Mouse (Mus musculus): ENCODE measurements around the gene Slc28a3. TPM values are rescaled to one million over a fixed set of nuclear protein-coding genes. Genes with fewer than 3 reads are reported as not detected.

The Slc28a3 gene
- polyA plus RNA-seq, 1 experiment from 2014 or later = 0.25 TPM

GRCm38 (mm10) chr13:58629365-58630050 is 18.8 kb upstream of the Slc28a3 start:
- H3K4me1 ChIP-seq (ENCODE audit: control insufficient read depth, insufficient read depth, low read depth, low read length) = no peaks in the 10 kb centered on the region
- H3K9me3 ChIP-seq (ENCODE audit: control insufficient read depth, low read length) = no peaks in the 10 kb centered on the region
- no peak for ATAC-seq
- H3K4me2 ChIP-seq (ENCODE audit: low read length) = peak overlapping the region; percentile 13; the same call in 1 of the 2 replicates
- H3K27me3 ChIP-seq (replicated peaks; ENCODE audit: control insufficient read depth, insufficient read depth, low read length) = no peaks in the 10 kb centered on the region
- H3K9ac ChIP-seq (ENCODE audit: low read depth, low read length) = no peak overlapping the region
- no peak overlapping the region for H3K27ac ChIP-seq (ENCODE audit: low read depth, low read length)
- no peaks in the 10 kb centered on the region for H3K36me3 ChIP-seq (ENCODE audit: control insufficient read depth, insufficient read depth, low read length)
- WGBS = 26% methylated on average over 13 of the region's 13 CpGs
- no peak overlapping the region for H3K4me3 ChIP-seq (ENCODE audit: low read length)

GRCm38 (mm10) chr13:58622647-58623046 is 12.0 kb upstream of the Slc28a3 start:
- H3K4me1 ChIP-seq (ENCODE audit: control insufficient read depth, insufficient read depth, low read depth, low read length) = no peaks in the 10 kb centered on the region
- no peak overlapping the region for H3K27ac ChIP-seq (ENCODE audit: low read depth, low read length)
- H3K36me3 ChIP-seq (ENCODE audit: control insufficient read depth, insufficient read depth, low read length) = no peaks in the 10 kb centered on the region
- WGBS = 70% methylated on average over 8 of the region's 8 CpGs
- no peaks in the 10 kb centered on the region for H3K9me3 ChIP-seq (ENCODE audit: control insufficient read depth, low read length)
- H3K9ac ChIP-seq (ENCODE audit: low read depth, low read length) = no peak overlapping the region
- ATAC-seq = no peak
- H3K4me2 ChIP-seq (ENCODE audit: low read length) = no peak overlapping the region
- no peaks in the 10 kb centered on the region for H3K27me3 ChIP-seq (replicated peaks; ENCODE audit: control insufficient read depth, insufficient read depth, low read length)
- no peak overlapping the region for H3K4me3 ChIP-seq (ENCODE audit: low read length)

GRCm38 (mm10) chr13:58619301-58619700 is 8.6 kb upstream of the Slc28a3 start:
- Histone ChIP-seq H3K4me2 (ENCODE audit: low read length) (no peak overlapping the region), H3K4me1 (ENCODE audit: control insufficient read depth, insufficient read depth, low read depth, low read length) (no peaks in the 10 kb centered on the region), H3K27me3 (replicated peaks; ENCODE audit: control insufficient read depth, insufficient read depth, low read length) (no peaks in the 10 kb centered on the region), H3K4me3 (ENCODE audit: low read length) (no peak overlapping the region), H3K9me3 (ENCODE audit: control insufficient read depth, low read length) (no peaks in the 10 kb centered on the region), H3K27ac (ENCODE audit: low read depth, low read length) (no peak overlapping the region), H3K36me3 (ENCODE audit: control insufficient read depth, insufficient read depth, low read length) (no peaks in the 10 kb centered on the region), H3K9ac (ENCODE audit: low read depth, low read length) (no peak overlapping the region)
- WGBS = 74% methylated on average over 5 of the region's 5 CpGs
- no peak for ATAC-seq

GRCm38 (mm10) chr13:58610059-58610458 is 618 bp downstream of the Slc28a3 start:
- no peak overlapping the region for H3K4me2 ChIP-seq (ENCODE audit: low read length)
- H3K4me3 ChIP-seq (ENCODE audit: low read length) = no peak overlapping the region
- H3K36me3 ChIP-seq (ENCODE audit: control insufficient read depth, insufficient read depth, low read length) = no peaks in the 10 kb centered on the region
- no peak overlapping the region for H3K27ac ChIP-seq (ENCODE audit: low read depth, low read length)
- H3K4me1 ChIP-seq (ENCODE audit: control insufficient read depth, insufficient read depth, low read depth, low read length) = no peaks in the 10 kb centered on the region
- no peaks in the 10 kb centered on the region for H3K27me3 ChIP-seq (replicated peaks; ENCODE audit: control insufficient read depth, insufficient read depth, low read length)
- no peaks in the 10 kb centered on the region for H3K9me3 ChIP-seq (ENCODE audit: control insufficient read depth, low read length)
- 30% methylated on average over 7 of the region's 7 CpGs for WGBS
- ATAC-seq = no peak
- no peak overlapping the region for H3K9ac ChIP-seq (ENCODE audit: low read depth, low read length)

GRCm38 (mm10) chr13:58601201-58601855 is 9.3 kb downstream of the Slc28a3 start:
- WGBS = 60% methylated on average over 10 of the region's 10 CpGs
- Histone ChIP-seq H3K9ac (ENCODE audit: low read depth, low read length) (no peak overlapping the region), H3K4me3 (ENCODE audit: low read length) (no peak overlapping the region), H3K9me3 (ENCODE audit: control insufficient read depth, low read length) (no peaks in the 10 kb centered on the region), H3K4me2 (ENCODE audit: low read length) (no peak overlapping the region), H3K36me3 (ENCODE audit: control insufficient read depth, insufficient read depth, low read length) (no peaks in the 10 kb centered on the region), H3K27ac (ENCODE audit: low read depth, low read length) (no peak overlapping the region), H3K4me1 (ENCODE audit: control insufficient read depth, insufficient read depth, low read depth, low read length) (no peaks in the 10 kb centered on the region), H3K27me3 (replicated peaks; ENCODE audit: control insufficient read depth, insufficient read depth, low read length) (no peaks in the 10 kb centered on the region)
- ATAC-seq = peak; percentile 58; the same call in 1 of the 2 replicates

GRCm38 (mm10) chr13:58598578-58598977 is 12.1 kb downstream of the Slc28a3 start:
- Histone ChIP-seq H3K9ac (ENCODE audit: low read depth, low read length) (no peak overlapping the region), H3K4me2 (ENCODE audit: low read length) (no peak overlapping the region), H3K9me3 (ENCODE audit: control insufficient read depth, low read length) (no peaks in the 10 kb centered on the region), H3K36me3 (ENCODE audit: control insufficient read depth, insufficient read depth, low read length) (no peaks in the 10 kb centered on the region), H3K4me3 (ENCODE audit: low read length) (no peak overlapping the region), H3K4me1 (ENCODE audit: control insufficient read depth, insufficient read depth, low read depth, low read length) (no peaks in the 10 kb centered on the region), H3K27ac (ENCODE audit: low read depth, low read length) (no peak overlapping the region), H3K27me3 (replicated peaks; ENCODE audit: control insufficient read depth, insufficient read depth, low read length) (no peaks in the 10 kb centered on the region)
- 73% methylated on average over 4 of the region's 4 CpGs for WGBS
- ATAC-seq = no peak

GRCm38 (mm10) chr13:58593129-58593528 is 17.5 kb downstream of the Slc28a3 start:
- no peak overlapping the region for H3K27ac ChIP-seq (ENCODE audit: low read depth, low read length)
- no peak for ATAC-seq
- H3K9ac ChIP-seq (ENCODE audit: low read depth, low read length) = no peak overlapping the region
- H3K4me2 ChIP-seq (ENCODE audit: low read length) = no peak overlapping the region
- peaks cover 6% of the 10 kb centered on the region for H3K4me1 ChIP-seq (ENCODE audit: control insufficient read depth, insufficient read depth, low read depth, low read length)
- 34% methylated on average over 7 of the region's 7 CpGs for whole genome bisulfite sequencing
- no peaks in the 10 kb centered on the region for H3K27me3 ChIP-seq (replicated peaks; ENCODE audit: control insufficient read depth, insufficient read depth, low read length)
- H3K9me3 ChIP-seq (ENCODE audit: control insufficient read depth, low read length) = no peaks in the 10 kb centered on the region
- H3K36me3 ChIP-seq (ENCODE audit: control insufficient read depth, insufficient read depth, low read length) = no peaks in the 10 kb centered on the region
- H3K4me3 ChIP-seq (ENCODE audit: low read length) = no peak overlapping the region

- 84% methylated on average over 7 of the region's 7 CpGs for WGBS
Measured at GRCm38 (mm10) chr13:58591912-58592311, 18.8 kb downstream of the Slc28a3 start.

GRCm38 (mm10) chr13:58590630-58591029 is 20.0 kb downstream of the Slc28a3 start:
- WGBS = 39% methylated on average over 6 of the region's 6 CpGs
- 0 out of 2 replicates have a peak, but pooled peaks have one; percentile 37 for ATAC-seq
- H3K36me3 ChIP-seq (ENCODE audit: control insufficient read depth, insufficient read depth, low read length) = no peaks in the 10 kb centered on the region
- H3K27me3 ChIP-seq (replicated peaks; ENCODE audit: control insufficient read depth, insufficient read depth, low read length) = no peaks in the 10 kb centered on the region
- H3K27ac ChIP-seq (ENCODE audit: low read depth, low read length) = no peak overlapping the region
- H3K9me3 ChIP-seq (ENCODE audit: control insufficient read depth, low read length) = no peaks in the 10 kb centered on the region
- no peak overlapping the region for H3K4me3 ChIP-seq (ENCODE audit: low read length)
- no peak overlapping the region for H3K4me2 ChIP-seq (ENCODE audit: low read length)
- H3K9ac ChIP-seq (ENCODE audit: low read depth, low read length) = no peak overlapping the region
- peaks cover 6% of the 10 kb centered on the region for H3K4me1 ChIP-seq (ENCODE audit: control insufficient read depth, insufficient read depth, low read depth, low read length)

More at GRCm38 (mm10) chr13:58591912-58592311, 18.8 kb downstream of the Slc28a3 start:
- no peak overlapping the region for H3K27ac ChIP-seq (ENCODE audit: low read depth, low read length)
- H3K9me3 ChIP-seq (ENCODE audit: control insufficient read depth, low read length) = no peaks in the 10 kb centered on the region
- no peak for ATAC-seq
- no peak overlapping the region for H3K4me2 ChIP-seq (ENCODE audit: low read length)
- no peaks in the 10 kb centered on the region for H3K36me3 ChIP-seq (ENCODE audit: control insufficient read depth, insufficient read depth, low read length)
- no peaks in the 10 kb centered on the region for H3K27me3 ChIP-seq (replicated peaks; ENCODE audit: control insufficient read depth, insufficient read depth, low read length)
- no peak overlapping the region for H3K4me3 ChIP-seq (ENCODE audit: low read length)
- no peak overlapping the region; the same call in 1 of the 2 replicates for H3K9ac ChIP-seq (ENCODE audit: low read depth, low read length)
- H3K4me1 ChIP-seq (ENCODE audit: control insufficient read depth, insufficient read depth, low read depth, low read length) = peaks cover 6% of the 10 kb centered on the region
